Mouse (Mus musculus) hindbrain, embryonic 14.5 days (tissue): ENCODE measurements at regions not wholly inside any gene's neighbourhood (a gene's known extent, or its start where the extent isn't known, plus 50 kb on each side); places are given as distances from the start of the nearest gene placed in this dataset.

ENCODE experiments used
- ATAC-seq: fragments of 200-750 bp; cut with Nextera tagmentation; 2 replicates; pipeline ENCODE4 v1.8.0; 2017; ENCODE audit warnings: moderate number of reproducible peaks, mild to moderate bottlenecking, moderate TSS enrichment, moderate library complexity; ENCODE audit not compliant: low FRiP score
- DNase-seq: peaks from one replicate; pipeline ENCODE4 v3.0.0-alpha.2; 2015; ENCODE audit warnings: low spot score
- H3K27ac ChIP-seq: fragments of 300-500 bp; sonication (generic); 2 replicates; pipeline ENCODE4 v1.5.1; 2014; ENCODE audit warnings: mild to moderate bottlenecking, moderate library complexity
- H3K27me3 ChIP-seq: fragments of 300-500 bp; sonication (generic); 2 replicates; pipeline ENCODE4 v1.6.1; 2014; ENCODE audit warnings: mild to moderate bottlenecking, low read length, mixed read lengths; ENCODE audit not compliant: control insufficient read depth, insufficient read depth
- H3K36me3 ChIP-seq: fragments of 300-500 bp; sonication (generic); replicated peaks from 2 replicates; pipeline ENCODE4 v1.6.1; 2014; ENCODE audit not compliant: control insufficient read depth, insufficient read depth
- H3K4me1 ChIP-seq: fragments of 300-500 bp; sonication (generic); replicated peaks from 2 replicates; pipeline ENCODE4 v1.6.1; 2014; ENCODE audit warnings: antibody characterized with exemption, low read length, mixed read lengths; ENCODE audit not compliant: control insufficient read depth, insufficient read depth
- H3K4me2 ChIP-seq: fragments of 300-500 bp; sonication (generic); replicated peaks from 2 replicates; pipeline ENCODE4 v1.6.1; 2014; ENCODE audit warnings: mild to moderate bottlenecking, moderate library complexity
- H3K4me3 ChIP-seq: fragments of 300-500 bp; sonication (generic); replicated peaks from 2 replicates; pipeline ENCODE4 v1.5.1; 2014; ENCODE audit warnings: mild to moderate bottlenecking, low read length
- H3K9ac ChIP-seq: fragments of 300-500 bp; sonication (generic); 2 replicates; pipeline ENCODE4 v1.6.1; 2014
- H3K9me3 ChIP-seq: fragments of 300-500 bp; sonication (generic); 2 replicates; pipeline ENCODE4 v1.6.1; 2016; ENCODE audit warnings: low read length; ENCODE audit not compliant: control insufficient read depth
- WGBS: fragments of 180-500 bp; shearing (Covaris S2); extraction: QIAGEN DNeasy Blood & Tissue Kit; methylation state at CpG from one replicate; pipeline ENCODE4 v1.1.7; 2014; 5-methylcytosine and 5-hydroxymethylcytosine counted together

GRCm38 (mm10) chr1:157703639-157704038 lies 197.1 kb downstream of the Sec16b start:
- H3K9ac ChIP-seq, result no peak overlapping the region
- H3K27me3 ChIP-seq, result no peaks in the 10 kb centered on the region
- H3K9me3 ChIP-seq, result no peaks in the 10 kb centered on the region
- DNase-seq, result no peak
- no peaks in the 10 kb centered on the region for H3K4me1 ChIP-seq
- H3K27ac ChIP-seq, result no peak overlapping the region
- H3K4me3 ChIP-seq, result no peak overlapping the region
- no peaks in the 10 kb centered on the region for H3K36me3 ChIP-seq
- no peak for ATAC-seq
- 55% methylated on average over 6 of the region's 6 CpGs for WGBS
- H3K4me2 ChIP-seq, result no peak overlapping the region

- DNase-seq (no peak), ATAC-seq (no peak)
- no peak overlapping the region for H3K9ac ChIP-seq
- WGBS, result 63% methylated on average over 4 of the region's 4 CpGs
- H3K4me3 ChIP-seq, result no peak overlapping the region
- H3K36me3 ChIP-seq, result no peaks in the 10 kb centered on the region
- no peaks in the 10 kb centered on the region for H3K27me3 ChIP-seq
- no peak overlapping the region for H3K4me2 ChIP-seq
- H3K4me1 ChIP-seq, result no peaks in the 10 kb centered on the region
- H3K9me3 ChIP-seq, result no peaks in the 10 kb centered on the region
- H3K27ac ChIP-seq, result no peak overlapping the region
These were observed 198.8 kb downstream of the Sec16b start for GRCm38 (mm10) chr1:157705364-157705763.

GRCm38 (mm10) chr1:157707256-157707655 lies 200.7 kb downstream of the Sec16b start:
- WGBS, result 87% methylated on average over 2 of the region's 2 CpGs
- Histone ChIP-seq H3K27ac (no peak overlapping the region), H3K27me3 (no peaks in the 10 kb centered on the region), H3K4me1 (no peaks in the 10 kb centered on the region), H3K9ac (no peak overlapping the region), H3K4me3 (no peak overlapping the region), H3K9me3 (no peaks in the 10 kb centered on the region), H3K36me3 (no peaks in the 10 kb centered on the region), H3K4me2 (no peak overlapping the region)
- ATAC-seq, result no peak
- no peak for DNase-seq

- no peak; the same call in 1 of the 2 replicates for ATAC-seq
- Histone ChIP-seq H3K36me3 (no peaks in the 10 kb centered on the region), H3K27me3 (no peaks in the 10 kb centered on the region), H3K9me3 (no peaks in the 10 kb centered on the region), H3K9ac (no peak overlapping the region), H3K4me3 (no peak overlapping the region), H3K4me1 (0 out of 2 replicates have a peak, but pooled peaks cover 3% of the 10 kb centered on the region), H3K27ac (no peak overlapping the region), H3K4me2 (no peak overlapping the region)
- WGBS, result 74% methylated on average over 6 of the region's 6 CpGs
- DNase-seq, result no peak
These were observed 202.6 kb downstream of the Sec16b start for GRCm38 (mm10) chr1:157709117-157709516.

GRCm38 (mm10) chr1:157710870-157711269 lies 204.3 kb downstream of the Sec16b start:
- H3K27me3 ChIP-seq, result no peaks in the 10 kb centered on the region
- 92% methylated on average over 2 of the region's 2 CpGs for WGBS
- DNase-seq, result no peak
- no peak overlapping the region for H3K4me2 ChIP-seq
- 0 out of 2 replicates have a peak, but pooled peaks cover 3% of the 10 kb centered on the region for H3K4me1 ChIP-seq
- no peak overlapping the region for H3K9ac ChIP-seq
- no peak for ATAC-seq
- H3K36me3 ChIP-seq, result no peaks in the 10 kb centered on the region
- no peaks in the 10 kb centered on the region for H3K9me3 ChIP-seq
- no peak overlapping the region for H3K27ac ChIP-seq
- no peak overlapping the region for H3K4me3 ChIP-seq

- WGBS, result 11% methylated on average over 2 of the region's 2 CpGs
- Histone ChIP-seq H3K27me3 (no peaks in the 10 kb centered on the region), H3K36me3 (no peaks in the 10 kb centered on the region), H3K4me1 (0 out of 2 replicates have a peak, but pooled peaks cover 3% of the 10 kb centered on the region), H3K27ac (no peak overlapping the region), H3K9me3 (no peaks in the 10 kb centered on the region), H3K4me2 (no peak overlapping the region), H3K9ac (no peak overlapping the region), H3K4me3 (no peak overlapping the region)
- no peak for DNase-seq
- ATAC-seq, result no peak
These were observed 206.0 kb downstream of the Sec16b start for GRCm38 (mm10) chr1:157712519-157712918.

GRCm38 (mm10) chr1:157713851-157714250 lies 207.3 kb downstream of the Sec16b start:
- DNase-seq, result no peak
- 78% methylated on average over 7 of the region's 7 CpGs for WGBS

GRCm38 (mm10) chr1:157715632-157716031 lies 209.1 kb downstream of the Sec16b start:
- ATAC-seq (no peak), DNase-seq (no peak)
- Histone ChIP-seq H3K4me2 (no peak overlapping the region), H3K9ac (no peak overlapping the region), H3K27me3 (no peaks in the 10 kb centered on the region), H3K27ac (no peak overlapping the region), H3K4me1 (0 out of 2 replicates have a peak, but pooled peaks cover 3% of the 10 kb centered on the region), H3K9me3 (no peaks in the 10 kb centered on the region), H3K36me3 (no peaks in the 10 kb centered on the region), H3K4me3 (no peak overlapping the region)
- WGBS, result 53% methylated on average over 3 of the region's 3 CpGs

More at GRCm38 (mm10) chr1:157713851-157714250, 207.3 kb downstream of the Sec16b start:
- H3K9me3 ChIP-seq, result no peaks in the 10 kb centered on the region
- 0 out of 2 replicates have a peak, but pooled peaks cover 3% of the 10 kb centered on the region for H3K4me1 ChIP-seq
- no peak for ATAC-seq
- no peak overlapping the region for H3K27ac ChIP-seq
- H3K27me3 ChIP-seq, result no peaks in the 10 kb centered on the region
- H3K4me2 ChIP-seq, result no peak overlapping the region
- no peak overlapping the region for H3K9ac ChIP-seq
- no peak overlapping the region for H3K4me3 ChIP-seq
- no peaks in the 10 kb centered on the region for H3K36me3 ChIP-seq

- H3K27me3 ChIP-seq, result no peaks in the 10 kb centered on the region
- 0 out of 2 replicates have a peak, but pooled peaks cover 3% of the 10 kb centered on the region for H3K4me1 ChIP-seq
- no peak overlapping the region for H3K27ac ChIP-seq
- H3K9ac ChIP-seq, result no peak overlapping the region
- ATAC-seq (no peak), DNase-seq (no peak)
- no peak overlapping the region for H3K4me2 ChIP-seq
- no peaks in the 10 kb centered on the region for H3K36me3 ChIP-seq
- H3K9me3 ChIP-seq, result no peaks in the 10 kb centered on the region
- H3K4me3 ChIP-seq, result no peak overlapping the region
- WGBS, result 68% methylated on average over 5 of the region's 5 CpGs
These were observed 210.6 kb downstream of the Sec16b start for GRCm38 (mm10) chr1:157717131-157717530.

GRCm38 (mm10) chr1:157721946-157722345 lies 215.4 kb downstream of the Sec16b start:
- Histone ChIP-seq H3K9ac (no peak overlapping the region), H3K4me3 (no peak overlapping the region), H3K4me2 (no peak overlapping the region), H3K27me3 (no peaks in the 10 kb centered on the region), H3K36me3 (no peaks in the 10 kb centered on the region), H3K4me1 (no peaks in the 10 kb centered on the region), H3K9me3 (no peaks in the 10 kb centered on the region), H3K27ac (no peak overlapping the region)
- DNase-seq, result no peak
- no peak for ATAC-seq
- 69% methylated on average over 5 of the region's 5 CpGs for WGBS
